8 mouse cellular contexts compared by ENCODE assay signal in the genomic region with DNA sequence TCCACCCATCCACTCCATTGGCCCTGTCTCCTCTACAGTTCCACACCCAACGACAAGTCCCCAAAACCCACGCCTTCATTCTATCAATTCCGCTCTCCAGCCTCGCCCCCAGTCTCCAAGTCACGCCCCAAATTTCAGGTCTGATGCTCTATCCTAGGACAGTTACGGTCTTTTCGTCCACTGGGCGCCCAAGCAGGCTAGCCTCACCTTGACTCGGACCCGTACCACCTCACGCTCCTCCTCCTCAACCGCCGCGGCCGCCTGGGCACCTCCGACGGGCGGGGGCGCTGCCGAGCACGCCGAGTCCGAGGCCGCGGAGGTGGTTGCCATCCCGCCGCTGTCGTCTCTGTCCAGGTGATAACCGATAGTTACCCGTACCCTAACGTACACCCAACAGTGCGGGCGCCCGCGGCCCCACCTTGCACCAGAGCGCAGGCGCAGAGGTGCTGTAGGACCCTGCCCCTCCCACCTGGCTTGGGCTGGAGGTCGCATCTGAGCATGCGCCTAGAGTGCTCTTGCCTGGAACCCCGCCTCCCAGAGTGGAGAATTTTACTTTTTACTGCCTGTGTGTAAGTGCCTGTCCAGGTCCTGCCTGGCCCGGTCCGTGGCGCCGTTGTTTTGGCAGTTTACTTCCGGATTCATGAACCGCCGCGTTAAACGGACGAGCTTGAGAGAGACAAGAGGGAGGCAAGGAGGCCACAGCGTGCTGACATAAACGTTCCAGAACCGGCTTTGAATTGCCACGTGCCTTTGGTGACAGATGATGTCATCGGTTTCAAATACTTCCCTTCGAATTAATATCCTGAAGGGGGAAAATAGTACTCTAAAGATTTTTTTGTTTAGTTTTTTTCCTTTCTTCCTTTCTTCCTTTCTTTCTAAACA. TPM values are rescaled to one million over a fixed set of nuclear protein-coding genes. Genes with fewer than 3 reads are reported as not detected.
A peak's percentile ranks its signal among the peaks of the same experiment; 100 is the strongest.
DNase-seq lines count a peak whose midpoint lies in the region; ATAC-seq lines count a peak whose summit lies in the region.

A gene (minus strand): TSS at position 678 of the 882 bp plus-strand sequence.

- DNase-seq in adipocyte (ENCODE audit: low spot score): peak; percentile 92
- DNase-seq in embryo, embryonic 10 days (ENCODE audit: low spot score): peak; percentile 92
- peak; percentile 76 for DNase-seq in gastrocnemius, postnatal 10 days
- peak; percentile 63 to 87 for DNase-seq in left cerebral cortex, postnatal 10 days (ENCODE audit: extremely low spot score in 1 of 2, low spot score in 2 of 2)
- peak; percentile 81 for DNase-seq in right cerebral cortex, postnatal 25 days
- DNase-seq in urinary bladder, postnatal 4 days (ENCODE audit: low spot score in 2 of 2): peak; percentile 80

- peak; percentile 80 for ATAC-seq in inflammation-experienced regulatory T-cells, adult 6 months
- ATAC-seq in megakaryocyte-erythroid progenitor cell, adult 5-6 weeks (replicated peaks; ENCODE audit: low FRiP score, low TSS enrichment, poor library complexity, severe bottlenecking): peak; percentile 86

- intact Hi-C loops in left cerebral cortex, postnatal 10 days (cut with DNase I): no loop called here

RNA-seq across cellular contexts. Expression of the gene that starts here (rescaled TPM):
- 1 to 10 TPM; 3.5 to 3.6 TPM for total RNA-seq in gastrocnemius, postnatal 10 days (2021)
- polyA plus RNA-seq in inflammation-experienced regulatory T-cells, adult 6 months (2017; shearing (Covaris generic)): 1 to 10 TPM; 2.5 to 4.1 (median 3.7) TPM
- total RNA-seq in left cerebral cortex, postnatal 10 days (2021): 10 to 100 TPM; 14.4 to 17.7 TPM
- total RNA-seq in megakaryocyte-erythroid progenitor cell, adult 5-6 weeks (2014; fragmentation: Nextera tagmentation): 8.4 and 13.1 TPM in 2 replicates
- total RNA-seq in megakaryocyte-erythroid progenitor cell, adult 5-6 weeks (2017): 4.8 and 6.9 TPM in 2 replicates

Comparison
In these comparisons a context has a peak if more than half of its experiments do, and no peak if none do; other contexts are left out.
1. Peak in every context shown above with its lines: DNase-seq and ATAC-seq.